Mouse (Mus musculus): ENCODE measurements around the gene Pygb.

The Pygb gene

GRCm38 (mm10) chr2:150803035-150803434 lies 16.5 kb downstream of the Pygb start:
- H3K9me3 ChIP-seq (ENCODE audit: low read length): no peaks in the 10 kb centered on the region
- H3K4me1 ChIP-seq (replicated peaks; ENCODE audit: low read depth, low read length): no peaks in the 10 kb centered on the region
- no peaks in the 10 kb centered on the region for H3K36me3 ChIP-seq (ENCODE audit: insufficient read depth, low read length)
- TF ChIP-seq CTCF (conservative IDR thresholded peaks at IDR 0.05; ENCODE audit: low read length) (peak; percentile 25; the same call in 1 of the 2 replicates), NANOG (IDR thresholded peaks at IDR 0.05; ENCODE audit: borderline replicate concordance, low read length) (no peak), POU5F1 (IDR thresholded peaks at IDR 0.05; ENCODE audit: borderline replicate concordance, low read length) (no peak)
- no peak overlapping the region for H3K4me3 ChIP-seq (replicated peaks; ENCODE audit: low read length)
- H3K27me3 ChIP-seq (ENCODE audit: insufficient read depth, low read length): no peaks in the 10 kb centered on the region

DNA sequence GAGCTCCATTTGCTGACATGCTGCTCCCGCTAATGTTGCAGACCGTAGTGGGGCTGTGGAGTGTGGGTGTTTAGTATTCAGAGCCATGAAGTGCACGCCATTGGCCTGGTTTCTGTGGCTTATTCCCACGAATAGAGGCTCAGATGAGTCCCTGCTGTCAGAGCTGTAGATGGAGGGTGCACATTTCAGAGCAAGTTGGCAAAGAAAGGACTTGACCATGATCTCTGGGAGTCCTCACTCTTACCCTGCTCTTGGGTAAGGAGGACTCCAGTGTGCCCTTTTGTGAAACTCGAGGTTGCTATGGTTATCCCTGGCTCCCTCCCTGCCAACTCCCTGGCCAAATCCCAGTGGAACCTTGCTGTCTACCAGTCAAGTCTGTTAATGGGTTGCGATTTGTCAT lies 21.8 kb downstream of the Pygb start:
- H3K27me3 ChIP-seq (ENCODE audit: insufficient read depth, low read length): no peaks in the 10 kb centered on the region
- peaks cover 22% of the 10 kb centered on the region for H3K36me3 ChIP-seq (ENCODE audit: insufficient read depth, low read length)
- peaks cover 10% of the 10 kb centered on the region for H3K4me1 ChIP-seq (replicated peaks; ENCODE audit: low read depth, low read length)
- no peak overlapping the region for H3K4me3 ChIP-seq (replicated peaks; ENCODE audit: low read length)
- H3K9me3 ChIP-seq (ENCODE audit: low read length): no peaks in the 10 kb centered on the region
- TF ChIP-seq POU5F1 (IDR thresholded peaks at IDR 0.05; ENCODE audit: borderline replicate concordance, low read length) (no peak), NANOG (IDR thresholded peaks at IDR 0.05; ENCODE audit: borderline replicate concordance, low read length) (no peak), CTCF (conservative IDR thresholded peaks at IDR 0.05; ENCODE audit: low read length) (no peak)

GRCm38 (mm10) chr2:150808812-150809211 lies 22.3 kb downstream of the Pygb start:
- Histone ChIP-seq H3K4me1 (replicated peaks; ENCODE audit: low read depth, low read length) (peaks cover 10% of the 10 kb centered on the region), H3K36me3 (ENCODE audit: insufficient read depth, low read length) (peaks cover 23% of the 10 kb centered on the region), H3K9me3 (ENCODE audit: low read length) (no peaks in the 10 kb centered on the region), H3K27me3 (ENCODE audit: insufficient read depth, low read length) (no peaks in the 10 kb centered on the region), H3K4me3 (replicated peaks; ENCODE audit: low read length) (no peak overlapping the region)
- TF ChIP-seq POU5F1 (IDR thresholded peaks at IDR 0.05; ENCODE audit: borderline replicate concordance, low read length) (no peak), CTCF (conservative IDR thresholded peaks at IDR 0.05; ENCODE audit: low read length) (no peak), NANOG (IDR thresholded peaks at IDR 0.05; ENCODE audit: borderline replicate concordance, low read length) (no peak)

DNA sequence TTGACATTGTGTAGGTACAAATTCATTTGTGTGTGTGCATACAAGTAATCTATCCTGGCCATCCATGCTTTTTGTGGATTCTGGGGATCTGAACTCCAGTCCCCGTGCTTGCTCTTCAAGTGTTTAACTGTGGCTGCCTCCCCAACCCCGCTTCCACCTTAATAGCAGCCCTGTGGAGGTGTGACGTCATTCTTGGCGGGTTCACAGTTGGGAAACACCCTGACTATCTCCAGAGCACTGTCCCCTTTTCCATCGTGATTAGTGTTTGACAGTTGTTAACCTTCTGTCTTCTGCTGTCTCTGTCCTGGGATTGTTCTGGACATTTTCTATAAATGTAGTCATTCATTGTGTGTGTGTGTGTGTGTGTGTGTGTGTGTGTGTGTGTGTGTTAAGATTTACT lies 24.1 kb downstream of the Pygb start:
- H3K4me3 ChIP-seq (replicated peaks; ENCODE audit: low read length): no peak overlapping the region
- no peaks in the 10 kb centered on the region for H3K9me3 ChIP-seq (ENCODE audit: low read length)
- H3K4me1 ChIP-seq (replicated peaks; ENCODE audit: low read depth, low read length): peaks cover 10% of the 10 kb centered on the region
- TF ChIP-seq NANOG (IDR thresholded peaks at IDR 0.05; ENCODE audit: borderline replicate concordance, low read length) (no peak), CTCF (conservative IDR thresholded peaks at IDR 0.05; ENCODE audit: low read length) (no peak), POU5F1 (IDR thresholded peaks at IDR 0.05; ENCODE audit: borderline replicate concordance, low read length) (no peak)
- H3K27me3 ChIP-seq (ENCODE audit: insufficient read depth, low read length): no peaks in the 10 kb centered on the region
- H3K36me3 ChIP-seq (ENCODE audit: insufficient read depth, low read length): peaks cover 30% of the 10 kb centered on the region

DNA sequence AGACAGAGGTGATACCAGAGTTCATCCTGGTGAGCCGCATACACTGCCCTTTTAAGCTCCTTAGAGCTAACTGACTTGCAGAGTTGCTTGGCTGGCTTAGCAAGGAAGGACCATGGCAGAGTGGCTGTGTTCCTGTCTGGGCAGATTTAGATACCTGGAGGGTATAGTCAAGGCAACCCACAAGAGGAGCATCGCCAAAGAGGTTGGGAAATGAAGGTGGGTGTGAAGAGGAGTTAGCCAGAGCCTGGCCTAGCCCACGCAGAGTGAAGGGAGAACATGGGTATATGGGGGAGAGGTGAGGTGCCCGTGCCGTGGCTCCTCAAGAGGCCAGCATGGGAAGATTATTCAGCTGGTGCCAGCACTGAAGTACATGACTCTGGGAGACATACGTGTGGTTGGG lies 26.3 kb downstream of the Pygb start:
- Histone ChIP-seq H3K4me1 (replicated peaks; ENCODE audit: low read depth, low read length) (peaks cover 10% of the 10 kb centered on the region), H3K36me3 (ENCODE audit: insufficient read depth, low read length) (peaks cover 44% of the 10 kb centered on the region), H3K27me3 (ENCODE audit: insufficient read depth, low read length) (no peaks in the 10 kb centered on the region), H3K9me3 (ENCODE audit: low read length) (no peaks in the 10 kb centered on the region), H3K4me3 (replicated peaks; ENCODE audit: low read length) (no peak overlapping the region)
- no peak for TF ChIP-seq POU5F1 (IDR thresholded peaks at IDR 0.05; ENCODE audit: borderline replicate concordance, low read length)
- no peak for TF ChIP-seq NANOG (IDR thresholded peaks at IDR 0.05; ENCODE audit: borderline replicate concordance, low read length)
- TF ChIP-seq CTCF (conservative IDR thresholded peaks at IDR 0.05; ENCODE audit: low read length): no peak

DNA sequence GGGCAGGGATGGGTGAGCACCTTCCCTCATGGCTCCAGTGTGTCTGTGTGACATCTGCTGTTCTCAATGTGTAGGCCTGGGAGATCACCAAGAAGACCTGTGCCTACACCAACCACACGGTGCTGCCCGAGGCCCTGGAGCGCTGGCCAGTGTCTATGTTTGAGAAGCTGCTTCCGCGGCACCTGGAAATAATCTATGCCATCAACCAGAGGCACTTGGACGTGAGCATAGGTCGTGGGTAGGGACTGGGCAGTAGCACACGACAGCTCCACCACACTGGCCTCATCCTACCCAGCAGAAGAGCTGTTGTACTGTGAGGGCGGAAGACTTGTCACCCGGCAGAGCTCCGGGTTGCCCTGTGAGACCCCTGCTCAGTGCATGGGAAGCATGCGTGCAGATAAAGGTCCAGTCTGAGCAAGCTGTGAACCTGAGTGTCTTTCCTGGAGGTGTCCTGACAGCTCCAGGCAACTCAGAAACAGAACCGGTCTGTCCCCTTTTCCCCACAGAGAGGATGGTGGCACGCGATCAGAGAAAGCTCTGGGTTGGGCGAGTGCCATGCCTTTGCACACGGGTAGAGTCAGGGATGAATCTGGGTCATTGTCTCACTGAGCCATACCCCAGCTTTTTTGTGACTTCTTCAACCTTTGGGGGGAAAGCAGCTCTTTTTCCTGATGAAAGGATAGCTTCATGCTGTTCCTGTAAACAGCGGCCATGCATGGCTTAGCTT lies 30.3 kb downstream of the Pygb start:
- H3K9me3 ChIP-seq (ENCODE audit: low read length): no peaks in the 10 kb centered on the region

DNA sequence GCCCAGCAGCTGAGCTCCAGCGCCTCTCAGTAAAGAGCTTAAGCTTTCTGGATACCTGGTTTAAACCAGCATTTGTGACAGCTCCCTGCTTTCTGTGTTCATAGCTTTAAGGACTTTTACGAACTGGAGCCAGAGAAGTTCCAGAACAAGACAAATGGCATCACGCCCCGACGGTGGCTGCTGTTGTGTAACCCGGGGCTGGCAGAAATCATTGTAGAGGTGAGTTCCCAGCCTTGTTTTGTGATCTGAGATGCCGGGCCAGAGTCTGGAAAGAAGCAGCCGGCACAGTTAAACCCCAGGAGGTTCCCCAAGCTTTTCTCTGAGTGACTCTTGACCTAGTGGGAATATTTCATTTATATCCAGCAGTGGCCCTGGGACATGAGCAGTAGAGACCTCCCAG lies 32.2 kb downstream of the Pygb start:
- TF ChIP-seq POU5F1 (IDR thresholded peaks at IDR 0.05; ENCODE audit: borderline replicate concordance, low read length) (no peak), NANOG (IDR thresholded peaks at IDR 0.05; ENCODE audit: borderline replicate concordance, low read length) (no peak), CTCF (conservative IDR thresholded peaks at IDR 0.05; ENCODE audit: low read length) (no peak)
- Histone ChIP-seq H3K27me3 (ENCODE audit: insufficient read depth, low read length) (no peaks in the 10 kb centered on the region), H3K9me3 (ENCODE audit: low read length) (no peaks in the 10 kb centered on the region), H3K36me3 (ENCODE audit: insufficient read depth, low read length) (peaks cover 41% of the 10 kb centered on the region), H3K4me1 (replicated peaks; ENCODE audit: low read depth, low read length) (no peaks in the 10 kb centered on the region), H3K4me3 (replicated peaks; ENCODE audit: low read length) (no peak overlapping the region)

More for the DNA sequence above, 30.3 kb downstream of the Pygb start:
- Histone ChIP-seq H3K4me3 (replicated peaks; ENCODE audit: low read length) (no peak overlapping the region), H3K27me3 (ENCODE audit: insufficient read depth, low read length) (no peaks in the 10 kb centered on the region), H3K4me1 (replicated peaks; ENCODE audit: low read depth, low read length) (no peaks in the 10 kb centered on the region), H3K36me3 (ENCODE audit: insufficient read depth, low read length) (peaks cover 46% of the 10 kb centered on the region)
- TF ChIP-seq POU5F1 (IDR thresholded peaks at IDR 0.05; ENCODE audit: borderline replicate concordance, low read length): no peak
- no peak for TF ChIP-seq CTCF (conservative IDR thresholded peaks at IDR 0.05; ENCODE audit: low read length)
- TF ChIP-seq NANOG (IDR thresholded peaks at IDR 0.05; ENCODE audit: borderline replicate concordance, low read length): no peak

- no peaks in the 10 kb centered on the region for H3K4me1 ChIP-seq (replicated peaks; ENCODE audit: low read depth, low read length)
- no peaks in the 10 kb centered on the region for H3K27me3 ChIP-seq (ENCODE audit: insufficient read depth, low read length)
- no peak overlapping the region for H3K4me3 ChIP-seq (replicated peaks; ENCODE audit: low read length)
- peaks cover 40% of the 10 kb centered on the region for H3K36me3 ChIP-seq (ENCODE audit: insufficient read depth, low read length)
- TF ChIP-seq POU5F1 (IDR thresholded peaks at IDR 0.05; ENCODE audit: borderline replicate concordance, low read length) (no peak), CTCF (conservative IDR thresholded peaks at IDR 0.05; ENCODE audit: low read length) (no peak), NANOG (IDR thresholded peaks at IDR 0.05; ENCODE audit: borderline replicate concordance, low read length) (no peak)
- no peaks in the 10 kb centered on the region for H3K9me3 ChIP-seq (ENCODE audit: low read length)
These were observed 34.2 kb downstream of the Pygb start for GRCm38 (mm10) chr2:150820720-150821119.

GRCm38 (mm10) chr2:150822987-150823386 lies 36.5 kb downstream of the Pygb start:
- Histone ChIP-seq H3K36me3 (ENCODE audit: insufficient read depth, low read length) (peaks cover 50% of the 10 kb centered on the region), H3K4me1 (replicated peaks; ENCODE audit: low read depth, low read length) (no peaks in the 10 kb centered on the region), H3K27me3 (ENCODE audit: insufficient read depth, low read length) (no peaks in the 10 kb centered on the region), H3K9me3 (ENCODE audit: low read length) (no peaks in the 10 kb centered on the region), H3K4me3 (replicated peaks; ENCODE audit: low read length) (no peak overlapping the region)
- TF ChIP-seq NANOG (IDR thresholded peaks at IDR 0.05; ENCODE audit: borderline replicate concordance, low read length): no peak
- no peak for TF ChIP-seq CTCF (conservative IDR thresholded peaks at IDR 0.05; ENCODE audit: low read length)
- no peak for TF ChIP-seq POU5F1 (IDR thresholded peaks at IDR 0.05; ENCODE audit: borderline replicate concordance, low read length)
